Mouse (Mus musculus) embryo, embryonic 10.5 days (tissue): ENCODE results near the gene Fut4.

Source experiments
- DNase-seq: peaks from one replicate; pipeline ENCODE4 v3.0.0-alpha.2; 2015; ENCODE audit warnings: low spot score

The Fut4 gene

DNA sequence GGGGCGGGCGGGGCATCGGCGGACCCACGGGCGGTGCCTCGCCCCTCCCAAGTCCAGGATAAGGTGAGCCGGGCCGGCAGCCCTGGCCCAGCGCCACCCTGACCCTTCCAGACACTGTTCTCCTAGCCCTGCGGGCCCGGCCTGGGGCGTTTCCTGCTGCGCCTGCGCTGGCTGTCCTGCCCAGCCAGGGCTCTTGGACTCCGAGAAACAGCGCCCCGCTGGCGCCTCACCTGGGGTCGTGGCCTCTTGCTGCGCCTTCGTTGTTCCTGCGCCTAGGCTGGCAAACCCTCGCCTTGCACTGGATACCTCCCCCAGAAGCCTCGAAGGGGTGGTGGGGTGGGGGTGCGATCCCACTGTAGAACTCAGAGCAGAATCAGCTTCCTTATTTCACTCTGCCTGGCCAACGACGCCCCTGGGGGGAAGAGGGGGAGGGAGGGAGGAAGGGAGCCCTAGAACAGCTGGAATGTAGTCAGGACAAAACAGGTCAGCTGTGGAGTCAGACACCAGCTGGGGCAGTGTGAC, at the start of gene Fut4:
TSS of gene Fut4 (minus strand) at position 393 of the 522 bp plus-strand sequence.
- DNase-seq: peak; percentile 46

DNA sequence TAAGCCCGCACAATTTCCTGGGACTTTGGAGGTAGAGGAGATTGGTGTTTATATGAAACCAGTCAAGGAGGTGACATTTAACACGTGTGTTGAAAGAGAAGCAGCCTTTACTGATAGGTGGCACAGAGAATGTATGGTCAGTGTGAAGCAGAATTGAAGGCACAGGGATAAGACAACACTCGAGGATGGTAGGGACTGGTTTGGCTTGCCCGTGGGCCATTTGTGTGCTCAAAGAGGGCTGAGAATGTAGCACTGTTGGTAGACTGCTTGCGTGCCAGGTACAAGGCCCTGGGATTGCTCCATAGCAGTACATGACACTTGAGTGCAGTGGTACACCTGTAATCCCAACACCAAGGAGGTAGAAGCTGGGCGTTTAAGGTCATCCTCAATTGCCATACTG, 35.2 kb upstream of the Fut4 start:
- no peak for DNase-seq

DNA sequence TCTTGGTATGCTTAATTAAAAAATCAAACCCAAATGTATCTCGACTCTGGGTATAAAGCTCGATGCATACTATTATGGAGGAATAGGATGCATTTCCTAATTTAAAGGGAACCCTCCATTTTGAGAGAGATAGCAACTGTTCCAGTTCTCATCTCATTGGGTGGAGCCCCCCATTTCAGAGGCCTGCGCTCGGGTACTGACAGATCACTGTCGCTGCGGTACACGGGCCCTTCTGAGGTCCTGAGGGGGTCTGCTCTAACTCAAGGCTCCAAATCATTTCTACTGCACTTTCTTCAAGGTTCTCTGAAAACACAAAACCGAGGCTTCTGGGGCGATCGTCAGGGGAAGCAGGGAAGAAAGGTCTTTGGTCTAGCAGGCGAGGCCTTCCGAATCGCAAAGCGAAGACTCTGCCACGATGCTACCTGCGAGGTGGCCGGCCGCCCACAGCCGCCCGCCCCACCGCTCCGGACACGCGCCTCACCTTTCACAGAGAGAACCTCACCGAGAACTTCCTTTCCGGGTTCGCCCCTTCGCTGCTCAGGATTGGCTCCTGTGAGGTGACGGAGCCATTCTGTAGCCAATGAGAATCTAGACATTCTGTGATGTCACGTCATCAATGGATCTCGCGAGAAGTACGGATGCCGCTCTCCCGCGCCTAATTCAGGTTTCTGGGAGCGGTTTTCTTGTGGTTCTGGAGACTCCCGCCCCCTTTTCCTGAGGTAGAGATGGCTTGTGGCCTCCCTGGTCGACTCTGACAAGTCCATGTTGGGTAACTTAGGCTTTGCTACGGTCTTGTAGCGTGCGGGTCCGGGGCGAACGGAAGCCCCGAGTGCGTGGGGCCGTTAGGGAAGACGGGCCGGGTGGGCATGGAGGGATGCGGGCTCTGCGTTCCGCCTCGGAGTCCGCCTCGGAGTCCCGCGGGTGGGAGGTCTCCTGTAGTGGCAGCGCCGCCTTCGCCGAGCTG, 32.1 kb upstream of the Fut4 start, which contains the start of the genes Mre11a and Ankrd49:
TSS of gene Mre11a (plus strand) at position 616 of the 964 bp plus-strand sequence.
TSS of gene Ankrd49 (minus strand) at position 818 of the 964 bp plus-strand sequence.
- peak; percentile 99 for DNase-seq

DNA sequence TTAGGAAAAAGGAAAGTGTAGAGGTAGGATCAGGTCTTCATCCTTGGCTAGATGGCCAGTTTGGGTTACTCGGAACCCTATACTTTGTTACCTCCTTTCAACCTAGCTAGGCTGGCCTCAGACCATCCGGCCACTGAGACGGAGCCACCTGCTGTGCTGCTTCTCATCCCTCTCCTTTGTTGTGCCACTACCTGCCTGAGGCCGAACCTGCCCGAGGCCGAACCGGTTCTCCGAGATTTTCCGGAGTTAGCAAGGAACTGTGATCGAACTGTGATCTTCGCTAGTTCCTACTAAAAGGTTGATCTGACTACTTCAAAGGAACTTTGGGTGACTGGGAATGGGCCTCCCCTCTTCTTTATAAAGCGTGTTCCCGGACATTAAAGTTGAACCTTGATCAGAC, 26.1 kb upstream of the Fut4 start:
- no peak for DNase-seq

DNA sequence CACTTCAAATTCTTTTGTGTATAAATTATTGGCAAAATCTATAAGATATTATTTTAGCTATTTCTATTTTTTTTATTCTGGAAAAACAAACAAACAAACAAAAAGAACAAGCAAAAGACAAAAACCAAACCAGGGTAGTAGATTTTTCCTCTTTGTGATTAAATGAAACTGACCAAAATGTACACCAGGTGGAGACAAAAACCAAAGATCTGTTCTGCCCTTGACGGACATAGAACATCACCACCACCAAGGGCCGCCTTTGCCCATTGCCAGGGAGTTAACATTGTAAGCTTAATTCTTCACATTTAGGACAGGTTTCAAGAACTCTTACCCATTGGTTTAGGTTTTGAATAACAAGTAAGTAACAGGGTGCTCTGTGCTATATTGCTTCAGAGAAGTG, 21.6 kb upstream of the Fut4 start:
- peak; percentile 24 for DNase-seq

DNA sequence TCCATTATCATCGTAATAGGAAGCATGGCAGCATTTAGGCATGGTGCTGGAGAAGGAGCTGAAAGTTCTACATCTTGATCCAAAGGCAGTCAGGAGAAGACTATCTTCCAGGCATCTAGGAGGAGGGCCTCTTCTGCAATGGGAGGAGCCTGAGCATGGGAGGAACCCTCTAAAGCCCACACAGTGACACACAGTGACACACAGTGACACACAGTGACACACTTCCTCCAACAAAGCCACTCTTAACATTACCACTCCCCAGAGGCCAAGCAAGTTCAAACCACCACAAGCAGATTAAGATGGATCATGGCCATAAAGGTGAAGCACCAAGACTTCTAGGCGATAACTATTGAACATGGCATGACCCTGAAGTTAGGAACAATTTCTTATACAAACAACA, 19.9 kb upstream of the Fut4 start:
- no peak for DNase-seq

DNA sequence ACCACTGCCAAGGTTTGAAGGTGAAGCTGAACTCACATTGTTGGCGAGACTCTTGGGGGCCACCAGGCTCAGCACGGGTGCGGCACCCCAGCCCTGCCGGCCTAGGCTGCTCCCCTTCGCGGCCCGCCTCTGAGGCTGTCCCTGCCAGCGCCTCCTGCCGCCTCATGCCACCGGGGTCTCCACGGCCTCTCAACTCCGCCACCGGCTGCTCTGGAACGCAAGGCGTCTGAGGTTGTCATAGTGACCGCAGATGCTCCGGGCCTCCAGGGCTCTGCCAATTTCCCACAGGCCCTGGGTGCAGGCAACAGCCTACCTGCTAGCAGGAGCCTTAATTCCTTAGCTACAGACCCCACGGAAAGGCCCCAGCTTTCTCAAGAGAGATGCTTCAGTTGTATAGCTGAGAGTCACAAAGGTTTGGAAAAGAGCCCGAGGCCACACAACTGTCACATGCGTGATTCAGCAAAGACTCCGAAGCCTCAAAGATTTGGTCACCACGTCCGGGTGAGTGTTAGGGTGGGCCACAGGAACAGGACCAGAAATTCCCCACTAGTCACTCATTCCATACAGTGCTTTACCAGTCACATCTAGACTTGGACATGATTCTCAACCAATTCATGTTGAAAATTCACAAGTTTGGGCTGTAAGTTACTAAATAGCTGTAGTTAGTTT, 18.7 kb upstream of the Fut4 start, which contains the start of gene 1700012B09Rik:
TSS of gene 1700012B09Rik (minus strand) at position 228 of the 669 bp plus-strand sequence.
- peak; percentile 41 for DNase-seq

DNA sequence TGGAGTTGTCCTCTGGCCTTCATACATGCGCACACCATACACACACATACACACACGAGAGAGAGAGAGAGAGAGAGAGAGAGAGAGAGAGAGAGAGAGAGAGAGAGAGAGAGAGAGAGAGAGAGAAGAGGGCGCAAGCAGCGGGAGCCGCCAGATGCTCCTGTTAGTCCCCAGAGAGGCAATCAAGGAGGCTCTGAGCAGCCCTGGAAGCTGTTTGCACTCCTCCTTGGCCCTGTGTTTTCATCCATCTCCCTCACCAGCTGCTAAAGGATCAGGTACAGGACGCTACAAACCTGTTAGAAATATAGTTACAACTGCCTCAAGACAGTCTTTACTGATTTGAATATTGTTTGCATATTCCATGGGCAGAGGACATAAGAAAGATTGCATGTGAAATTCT, 17.6 kb upstream of the Fut4 start:
- DNase-seq: no peak

DNA sequence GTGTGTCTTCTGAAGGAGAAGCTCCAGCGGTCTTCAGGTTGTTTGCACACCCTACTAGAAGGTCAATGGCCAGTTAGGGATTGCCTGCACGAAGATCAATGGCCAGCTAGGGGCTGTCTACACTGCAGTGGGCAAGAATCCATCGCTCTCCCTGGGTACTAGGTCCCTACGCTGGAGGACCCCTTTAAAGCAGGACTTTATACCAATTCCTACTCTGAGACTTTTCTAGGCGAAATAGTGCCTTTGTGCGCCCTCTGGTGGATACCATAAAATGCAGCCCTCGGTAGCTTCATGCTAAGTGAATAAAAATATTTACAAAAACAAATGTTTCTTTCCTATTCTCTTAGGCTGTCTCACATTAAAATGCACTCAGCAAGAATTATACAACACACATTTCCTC, 12.6 kb upstream of the Fut4 start:
- peak; percentile 75 for DNase-seq

DNA sequence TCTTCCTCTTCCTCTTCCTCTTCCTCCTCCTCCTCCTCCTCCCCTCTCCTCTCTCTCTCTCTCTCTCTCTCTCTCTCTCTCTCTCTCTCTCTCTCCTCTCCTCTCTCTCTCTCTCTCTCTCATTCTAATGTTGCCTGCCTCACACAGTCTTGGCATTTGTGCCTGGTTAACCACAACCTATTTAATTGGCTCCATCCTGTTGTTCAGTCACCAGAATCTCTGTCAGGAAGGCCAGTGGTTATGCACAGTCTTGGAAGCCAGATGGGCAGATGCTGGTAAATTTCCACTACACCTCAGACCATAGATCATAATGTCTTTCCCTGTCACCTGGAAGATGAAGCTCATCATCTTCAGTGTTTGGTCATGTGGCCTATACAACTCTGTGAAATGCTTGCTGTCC, 7.1 kb upstream of the Fut4 start:
- DNase-seq: no peak

DNA sequence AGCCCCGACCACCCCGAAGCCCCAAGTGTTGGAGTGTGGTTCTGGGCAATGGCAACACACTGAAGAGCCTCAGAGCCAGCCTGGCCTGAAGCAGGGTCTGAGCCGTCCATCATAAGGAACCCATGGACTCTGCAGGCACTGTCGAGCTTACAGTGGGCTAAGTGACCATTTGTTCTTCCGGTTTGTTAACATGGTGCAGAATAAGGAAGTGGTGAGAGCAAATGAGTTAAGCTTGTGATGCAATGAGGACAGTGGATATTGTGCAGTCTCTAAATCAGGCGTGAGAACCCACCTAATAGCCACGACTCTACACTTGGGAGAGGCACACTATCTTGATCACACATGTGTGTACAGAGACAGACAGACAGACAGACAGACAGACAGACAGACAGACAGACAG, 6.4 kb upstream of the Fut4 start:
- no peak for DNase-seq

DNA sequence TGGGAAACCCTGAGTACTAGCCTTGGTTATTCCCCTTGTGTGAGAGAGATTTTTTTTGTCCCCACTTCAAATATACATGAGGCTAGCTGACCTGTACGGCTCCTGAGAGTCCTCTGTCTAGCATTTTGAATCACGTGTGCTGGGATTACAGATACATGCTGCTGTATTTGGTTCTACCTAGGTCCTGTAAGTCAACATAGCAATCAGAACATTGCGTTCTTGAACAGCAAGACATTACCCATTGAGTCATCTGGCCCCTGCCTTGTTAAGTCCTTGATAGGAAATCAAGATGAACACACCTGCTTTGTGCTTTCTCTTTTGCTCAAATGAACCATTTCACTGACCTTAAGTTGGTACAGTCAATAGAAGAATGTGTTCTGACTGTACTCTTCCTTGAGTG, 2.3 kb upstream of the Fut4 start:
- no peak for DNase-seq

DNA sequence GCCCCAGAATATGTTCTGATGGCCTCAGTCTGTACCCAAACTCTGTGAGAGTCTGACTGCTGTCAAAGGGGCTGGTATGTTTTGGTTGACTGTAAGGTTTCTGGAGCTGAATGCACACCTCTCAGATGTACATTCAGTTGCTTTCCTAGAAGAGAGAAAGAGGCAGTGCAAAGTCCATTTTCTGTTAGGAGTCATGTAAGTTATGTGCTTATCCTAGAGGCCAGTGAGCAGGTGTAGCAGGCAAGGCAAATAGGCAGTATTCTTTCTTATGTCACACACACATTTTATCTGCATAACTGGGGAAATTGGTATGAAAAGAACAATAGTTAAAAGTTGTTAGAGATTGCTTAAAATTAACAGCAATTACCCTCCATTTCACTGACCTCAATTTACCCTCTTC, 1.8 kb upstream of the Fut4 start:
- no peak for DNase-seq

DNA sequence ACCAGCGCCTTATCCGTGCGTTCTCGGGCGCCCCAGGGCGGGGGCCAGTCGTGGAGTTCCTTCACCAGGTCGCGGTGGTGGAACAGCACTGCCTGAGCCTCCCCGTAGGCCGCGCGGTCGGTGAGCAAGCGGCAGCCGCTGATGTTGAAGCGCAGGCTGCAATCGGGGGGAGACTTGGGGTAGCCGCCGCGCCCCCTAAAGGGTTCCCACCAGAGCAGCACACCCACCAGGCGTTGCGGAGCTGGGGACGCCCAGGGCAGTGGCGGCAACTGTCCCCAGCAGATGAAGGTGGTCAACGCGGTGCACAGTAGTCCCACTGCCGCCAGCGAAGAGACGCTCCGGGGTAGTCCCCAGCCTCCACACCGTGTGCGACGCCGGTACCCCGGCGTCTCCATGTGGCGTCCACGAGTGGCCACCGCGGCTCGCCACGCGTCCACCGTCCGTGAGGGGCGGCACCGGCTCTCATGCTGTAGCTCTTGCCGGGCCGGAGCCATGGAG, 641 bp downstream of the Fut4 start:
- peak; percentile 66 for DNase-seq

DNA sequence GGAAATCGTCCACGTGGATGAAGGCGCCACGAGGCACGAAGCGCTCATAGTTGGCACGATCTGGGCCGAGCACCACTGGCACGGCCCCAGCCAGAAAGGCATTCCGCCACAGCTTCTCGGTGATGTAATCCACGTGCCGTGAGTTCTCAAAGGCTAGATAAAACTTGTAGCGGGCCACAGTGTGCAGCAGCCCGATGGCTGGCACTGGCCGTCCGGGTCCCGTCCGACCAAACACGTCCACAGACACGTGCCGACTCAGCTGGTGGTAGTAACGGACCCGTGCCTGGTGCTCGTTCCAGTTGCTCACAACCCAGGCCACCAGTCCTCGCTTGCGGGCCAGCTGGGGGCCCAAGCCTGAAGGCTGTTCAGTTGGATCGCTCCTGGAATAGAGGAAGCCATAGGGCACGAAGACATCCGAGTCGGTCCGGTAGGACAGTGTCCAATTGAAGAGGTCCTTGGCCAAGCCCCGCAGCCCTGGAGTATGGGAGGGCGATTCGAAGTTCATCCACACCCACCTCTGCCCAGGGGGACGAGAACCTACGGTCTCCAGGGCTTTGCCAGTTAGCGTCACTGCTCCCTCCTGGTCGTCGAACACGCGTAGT, 1.2 kb downstream of the Fut4 start:
- DNase-seq: no peak

DNA sequence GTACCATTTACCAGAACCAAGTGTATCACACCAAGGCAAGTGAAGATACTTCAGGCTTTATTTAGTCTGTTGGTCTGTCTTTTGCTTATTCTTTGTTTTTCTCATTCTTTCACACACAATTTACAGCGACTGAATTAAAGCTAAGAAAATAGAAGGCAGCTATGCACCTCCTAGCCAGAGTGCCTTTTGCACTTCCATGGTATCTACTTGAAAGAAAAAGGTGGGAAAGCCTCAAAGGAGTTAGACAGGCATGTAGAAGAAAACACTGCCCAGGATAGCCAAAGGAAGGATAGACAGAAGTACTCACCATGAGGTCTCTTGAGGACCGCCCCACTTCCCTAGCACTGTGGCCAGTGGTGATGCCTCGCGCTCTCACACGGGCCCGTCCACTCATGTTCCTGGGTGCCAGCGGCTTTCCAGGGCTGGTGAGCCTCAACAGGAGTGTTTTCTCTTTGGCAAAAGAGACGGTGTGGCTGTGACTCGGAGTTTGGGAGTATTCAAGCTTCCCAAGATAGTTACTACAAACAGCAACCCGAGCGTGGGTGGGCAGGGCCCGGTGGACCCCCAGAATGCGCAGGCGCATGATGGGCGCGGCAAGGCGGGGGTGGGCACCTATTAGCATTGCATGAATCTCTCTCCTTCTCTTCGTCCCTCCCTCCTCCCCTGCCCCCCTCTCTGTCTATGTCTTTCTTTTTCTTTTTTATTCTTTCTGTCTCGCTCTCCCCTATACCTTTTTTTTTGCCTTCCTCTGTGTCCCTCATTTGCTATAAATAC, 11.9 kb downstream of the Fut4 start, which contains the start of gene Piwil4:
TSS of gene Piwil4 (minus strand) at position 583 of the 774 bp plus-strand sequence.
- no peak for DNase-seq

DNA sequence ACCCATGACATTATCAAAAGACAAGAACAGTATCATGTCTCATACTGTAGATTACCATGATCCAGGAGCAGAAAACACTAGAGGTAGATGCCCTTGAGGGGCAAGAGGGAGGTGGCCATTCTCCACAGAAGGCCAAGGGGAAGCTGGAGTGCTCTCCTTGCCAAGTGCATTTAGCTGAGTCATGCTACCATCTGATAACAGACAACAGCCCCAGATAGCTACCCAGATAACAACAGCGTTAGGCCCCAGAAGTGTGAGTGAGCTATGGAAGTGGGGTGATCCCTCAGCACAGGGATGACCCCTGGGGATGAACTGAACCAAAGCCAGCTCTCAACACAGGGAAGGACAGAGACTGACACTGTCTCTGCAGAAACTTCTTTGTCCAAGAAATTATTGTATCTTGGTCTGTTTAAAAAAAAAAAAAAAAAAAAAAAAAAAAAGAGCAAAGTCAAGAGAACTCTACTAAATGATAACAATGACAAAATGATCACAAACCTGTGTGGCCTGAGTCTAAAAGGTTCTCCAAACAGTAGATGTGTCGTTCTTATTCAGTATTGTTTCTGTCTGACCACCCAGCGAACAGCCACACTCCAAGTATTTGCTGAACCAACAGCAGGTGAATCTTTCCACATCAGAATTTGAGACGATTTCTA, 12.6 kb downstream of the Fut4 start:
- no peak for DNase-seq

DNA sequence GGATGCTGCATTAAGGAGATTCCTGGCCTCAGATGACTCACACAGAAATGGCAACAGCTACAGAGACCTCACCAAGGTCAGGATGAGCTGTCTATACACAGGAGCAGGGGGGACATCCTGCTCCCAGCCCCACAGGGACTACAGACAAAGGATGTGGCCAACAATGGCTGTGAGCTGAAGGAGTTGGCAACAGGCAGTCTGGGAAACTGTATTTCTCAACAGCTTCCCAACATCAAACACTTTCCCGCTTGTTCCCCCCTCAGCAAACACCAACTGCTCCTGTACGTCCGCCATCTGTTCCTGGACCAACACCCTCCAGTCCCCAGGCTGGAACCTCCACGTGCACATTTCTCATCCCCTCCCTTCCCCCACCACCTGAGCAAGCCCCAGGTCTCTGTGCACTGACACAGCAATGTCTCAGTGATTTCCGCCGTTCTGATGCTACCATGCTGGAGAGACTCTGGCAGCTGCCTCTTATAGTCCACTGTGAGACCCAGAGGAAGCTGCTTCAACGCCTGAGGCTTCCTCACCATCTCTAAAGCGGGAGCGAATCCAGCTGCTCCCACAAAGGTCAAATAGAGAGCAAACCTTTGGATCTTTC, 21.2 kb downstream of the Fut4 start:
- DNase-seq: peak; percentile 66

DNA sequence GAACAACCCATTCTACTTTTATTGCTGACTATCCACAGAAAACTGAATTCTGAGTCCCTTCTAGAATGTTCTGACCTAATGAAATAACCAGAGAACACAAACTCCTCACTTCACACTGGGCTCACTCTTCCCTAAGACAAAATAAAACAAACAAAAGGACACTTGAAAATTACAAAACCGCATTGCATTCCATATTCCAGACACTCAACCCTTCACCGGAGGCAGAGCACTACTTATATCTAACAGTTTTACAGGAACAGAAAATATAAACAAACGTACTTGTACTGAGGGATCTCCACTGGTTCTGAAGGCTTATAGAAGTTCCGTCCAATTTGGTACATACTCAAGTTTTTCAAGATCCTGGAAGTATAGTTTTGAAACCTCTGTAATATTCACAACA, 23.8 kb downstream of the Fut4 start:
- no peak for DNase-seq

DNA sequence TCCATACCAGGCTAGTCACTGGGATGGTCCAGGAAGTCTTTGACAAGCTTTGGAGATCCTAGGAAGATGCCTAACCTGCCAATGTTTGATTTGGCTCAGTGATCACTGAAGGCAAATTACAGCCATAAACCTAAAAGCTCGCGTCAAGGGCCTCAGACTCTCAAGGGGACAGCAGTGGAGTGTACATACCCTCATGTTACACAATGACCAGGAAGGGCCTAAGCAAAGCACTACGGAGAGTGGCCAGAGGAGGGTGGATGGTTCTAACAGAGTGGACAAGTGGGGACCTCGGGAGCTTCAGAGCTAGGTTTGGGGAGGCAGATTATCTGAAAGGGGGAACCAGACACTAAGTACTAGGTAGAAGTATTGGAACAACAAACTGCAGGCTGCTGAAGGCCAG, 25.6 kb downstream of the Fut4 start:
- no peak for DNase-seq
